Mouse (Mus musculus): ENCODE data around the gene Ttc28. TPM values are rescaled to one million over a fixed set of nuclear protein-coding genes. Genes with fewer than 3 reads are reported as not detected.
"Not testable (repeated sequence)": the region's sequence is repeated elsewhere in the genome, so short reads cannot be mapped to it uniquely, and the experiment has no call there.

The Ttc28 gene
- total RNA-seq, 2 experiments from 2014 or later = 9.3 to 9.8 TPM

GRCm38 (mm10) chr5:110878526-110878925 lies 1.1 kb upstream of the Ttc28 start:
- not testable (repeated sequence) for DNase-seq (ENCODE audit: low spot score in 2 of 2)

GRCm38 (mm10) chr5:110879042-110879441 lies 561 bp upstream of the Ttc28 start:
- DNase-seq (ENCODE audit: low spot score in 2 of 2) = no peak

- DNase-seq (ENCODE audit: low spot score in 2 of 2) = no peak
These were observed 9.0 kb downstream of the Ttc28 start for GRCm38 (mm10) chr5:110888596-110888995.

GRCm38 (mm10) chr5:110889945-110890344 lies 10.3 kb downstream of the Ttc28 start:
- DNase-seq (ENCODE audit: low spot score in 2 of 2) = no peak

GRCm38 (mm10) chr5:110890561-110890960 lies 11.0 kb downstream of the Ttc28 start:
- no peak for DNase-seq (ENCODE audit: low spot score in 2 of 2)

- DNase-seq (ENCODE audit: low spot score in 2 of 2) = no peak
These were observed 17.6 kb downstream of the Ttc28 start for GRCm38 (mm10) chr5:110897114-110897788.

- no peak for DNase-seq (ENCODE audit: low spot score in 2 of 2)
These were observed 18.6 kb downstream of the Ttc28 start for GRCm38 (mm10) chr5:110898169-110898568.

GRCm38 (mm10) chr5:110898785-110899184 lies 19.2 kb downstream of the Ttc28 start:
- DNase-seq (ENCODE audit: low spot score in 2 of 2) = no peak

- DNase-seq (ENCODE audit: low spot score in 2 of 2) = no peak
These were observed 20.7 kb downstream of the Ttc28 start for GRCm38 (mm10) chr5:110900331-110900730.

GRCm38 (mm10) chr5:110906708-110907107 lies 27.1 kb downstream of the Ttc28 start:
- DNase-seq (ENCODE audit: low spot score in 2 of 2) = no peak

- DNase-seq (ENCODE audit: low spot score in 2 of 2) = no peak
These were observed 29.3 kb downstream of the Ttc28 start for GRCm38 (mm10) chr5:110908879-110909278.

- DNase-seq (ENCODE audit: low spot score in 2 of 2) = no peak
These were observed 30.5 kb downstream of the Ttc28 start for GRCm38 (mm10) chr5:110909955-110910589.

- DNase-seq (ENCODE audit: low spot score in 2 of 2) = no peak
These were observed 35.3 kb downstream of the Ttc28 start for GRCm38 (mm10) chr5:110914859-110915258.

- no peak for DNase-seq (ENCODE audit: low spot score in 2 of 2)
These were observed 36.6 kb downstream of the Ttc28 start for GRCm38 (mm10) chr5:110916241-110916640.

GRCm38 (mm10) chr5:110919541-110919940 lies 39.9 kb downstream of the Ttc28 start:
- no peak for DNase-seq (ENCODE audit: low spot score in 2 of 2)

GRCm38 (mm10) chr5:110923336-110923735 lies 43.7 kb downstream of the Ttc28 start:
- no peak for DNase-seq (ENCODE audit: low spot score in 2 of 2)

- DNase-seq (ENCODE audit: low spot score in 2 of 2) = no peak
These were observed 45.0 kb downstream of the Ttc28 start for GRCm38 (mm10) chr5:110924636-110925035.

GRCm38 (mm10) chr5:110925804-110926203 lies 46.2 kb downstream of the Ttc28 start:
- DNase-seq (ENCODE audit: low spot score in 2 of 2) = no peak

GRCm38 (mm10) chr5:110928289-110928688 lies 48.7 kb downstream of the Ttc28 start:
- no peak for DNase-seq (ENCODE audit: low spot score in 2 of 2)

GRCm38 (mm10) chr5:110929306-110929705 lies 49.7 kb downstream of the Ttc28 start:
- DNase-seq (ENCODE audit: low spot score in 2 of 2) = no peak

- no peak for DNase-seq (ENCODE audit: low spot score in 2 of 2)
These were observed 57.0 kb downstream of the Ttc28 start for GRCm38 (mm10) chr5:110936606-110937005.

GRCm38 (mm10) chr5:110944326-110944725 lies 64.7 kb downstream of the Ttc28 start:
- no peak for DNase-seq (ENCODE audit: low spot score in 2 of 2)

Data from left cerebral cortex, adult 18-20 months (tissue).